Mouse (Mus musculus) heart, adult 2 months (tissue): Measurements from ENCODE around the gene Smox.
"Not testable (repeated sequence)": the region's sequence is repeated elsewhere in the genome, so short reads cannot be mapped to it uniquely, and the experiment has no call there.

Experiments
- CTCF ChIP-seq: fragments of 200-600 bp; IDR thresholded peaks from 2 replicates; pipeline ENCODE4 v1.8.1; 2022; ENCODE audit warnings: antibody characterized with exemption, mild to moderate bottlenecking, moderate library complexity
- POLR2A ChIP-seq: fragments of 200-500 bp; IDR thresholded peaks from 2 replicates; pipeline ENCODE4 v1.6.1; 2011; ENCODE audit warnings: mild to moderate bottlenecking, low read depth, low read length, control low read depth; ENCODE audit not compliant: insufficient read depth

DNA sequence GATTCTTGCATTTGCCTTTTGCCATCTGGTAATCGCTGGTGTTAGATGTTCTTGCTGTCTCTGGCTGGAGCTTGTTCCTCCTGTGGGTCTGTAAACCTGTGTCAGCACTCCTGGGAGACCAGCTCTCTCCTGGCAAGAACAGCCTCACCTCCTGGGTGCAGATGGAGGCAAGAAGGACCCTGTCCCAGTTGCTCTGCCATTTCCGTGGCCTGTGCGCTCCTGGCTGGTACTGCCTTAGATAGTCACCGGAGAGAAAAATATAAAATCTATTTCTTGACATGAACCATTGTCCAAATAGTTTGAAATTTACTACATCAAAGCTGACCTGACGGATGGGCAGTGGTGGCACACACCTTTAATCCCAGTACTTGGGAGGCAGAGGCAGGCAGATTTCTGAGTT lies 14.2 kb upstream of the Smox start:
- TF ChIP-seq CTCF, POLR2A: not testable (repeated sequence)
